In genomic region chr13:18309024-18309423, GRCm38 (mm10) we compare ENCODE assay signal across 23 mouse cellular contexts.
A peak's percentile ranks its signal among the peaks of the same experiment; 100 is the strongest.
DNase-seq lines count a peak whose midpoint lies in the region; ATAC-seq lines count a peak whose summit lies in the region.
"Had no signal": no experiment of that assay in that cellular context is flagged by ENCODE, and none has a peak within 500 bp of the region (broad histone marks: within the 10 kb centered on the region; RNA-seq: fewer than 3 reads in every experiment).

No protein-coding gene starts in this region.

- 59% methylated on average over 7 of the region's 7 CpGs for WGBS in limb, embryonic 15.5 days
- 82% methylated on average over 7 of the region's 7 CpGs for WGBS in limb, embryonic 10.5 days
- WGBS in hindbrain, embryonic 16.5 days, result 33% methylated on average over 7 of the region's 7 CpGs
- WGBS in midbrain, embryonic 14.5 days, result 43% methylated on average over 7 of the region's 7 CpGs

- no peak overlapping the region for H3K4me2 ChIP-seq in limb, embryonic 15.5 days
- peak overlapping the region; percentile 17; the same call in 1 of the 2 replicates for H3K4me2 ChIP-seq in hindbrain, embryonic 16.5 days (ENCODE audit: low read length)
- H3K4me2 ChIP-seq in midbrain, embryonic 14.5 days (ENCODE audit: low read length), result no peak overlapping the region
- H3K4me2 ChIP-seq: embryonic facial prominence, embryonic 12.5 days; forebrain, embryonic 15.5 days; intestine, embryonic 15.5 days; liver, embryonic 11.5 days had no signal

- H3K9me3 ChIP-seq in limb, embryonic 15.5 days, result no peaks in the 10 kb centered on the region
- H3K9me3 ChIP-seq in limb, embryonic 10.5 days (replicated peaks), result no peaks in the 10 kb centered on the region
- H3K9me3 ChIP-seq in hindbrain, embryonic 16.5 days (ENCODE audit: control insufficient read depth, low read length), result no peaks in the 10 kb centered on the region
- no peaks in the 10 kb centered on the region for H3K9me3 ChIP-seq in midbrain, embryonic 14.5 days (ENCODE audit: control insufficient read depth, low read length)
- H3K9me3 ChIP-seq: embryonic facial prominence, embryonic 12.5 days; forebrain, embryonic 15.5 days; intestine, embryonic 15.5 days had no signal

- H3K36me3 ChIP-seq in limb, embryonic 15.5 days, result no peaks in the 10 kb centered on the region
- H3K36me3 ChIP-seq in limb, embryonic 10.5 days, result no peaks in the 10 kb centered on the region
- no peaks in the 10 kb centered on the region for H3K36me3 ChIP-seq in hindbrain, embryonic 16.5 days (ENCODE audit: control insufficient read depth, insufficient read depth, low read length)
- no peaks in the 10 kb centered on the region for H3K36me3 ChIP-seq in midbrain, embryonic 14.5 days (ENCODE audit: control insufficient read depth, insufficient read depth, low read length)
- H3K36me3 ChIP-seq: embryonic facial prominence, embryonic 12.5 days; forebrain, embryonic 15.5 days; intestine, embryonic 15.5 days had no signal

- H3K4me3 ChIP-seq in limb, embryonic 15.5 days, result no peak overlapping the region
- no peak overlapping the region for H3K4me3 ChIP-seq in limb, embryonic 10.5 days
- no peak overlapping the region for H3K4me3 ChIP-seq in hindbrain, embryonic 16.5 days (ENCODE audit: low read length)
- H3K4me3 ChIP-seq in midbrain, embryonic 14.5 days (replicated peaks; ENCODE audit: low read depth, low read length), result no peak overlapping the region
- H3K4me3 ChIP-seq: embryonic facial prominence, embryonic 12.5 days; erythroblast, embryonic 14.5 days; forebrain, embryonic 15.5 days; intestine, embryonic 15.5 days; layer of hippocampus, adult 2 months had no signal

- no peak for DNase-seq in limb, embryonic 10.5 days (ENCODE audit: low spot score)
- DNase-seq in midbrain, embryonic 14.5 days, result peak; percentile 58
- DNase-seq in spleen, postnatal 10 days (ENCODE audit: low spot score in 2 of 2), result no peak
- DNase-seq in heart, postnatal 14 days, result no peak
- DNase-seq in gastrocnemius, postnatal 10 days, result no peak
- DNase-seq: adrenal gland, postnatal 10 days; cerebellum, adult 2 months; cerebellum, postnatal 25 days; gastrocnemius, postnatal 25 days; heart, postnatal 4 days; kidney, adult 8-10 months; kidney, postnatal 10 days; liver, postnatal 0 days; thymus, postnatal 25 days had no signal

- peaks cover 7% of the 10 kb centered on the region; the same call in 1 of the 2 replicates for H3K4me1 ChIP-seq in limb, embryonic 15.5 days
- H3K4me1 ChIP-seq in limb, embryonic 10.5 days, result no peaks in the 10 kb centered on the region
- H3K4me1 ChIP-seq in hindbrain, embryonic 16.5 days (ENCODE audit: control insufficient read depth, insufficient read depth, low read depth, low read length), result no peaks in the 10 kb centered on the region; the same call in 1 of the 2 replicates
- peaks cover 6% of the 10 kb centered on the region; the same call in 1 of the 2 replicates for H3K4me1 ChIP-seq in midbrain, embryonic 14.5 days (ENCODE audit: control insufficient read depth, insufficient read depth, low read length)
- H3K4me1 ChIP-seq: embryonic facial prominence, embryonic 12.5 days; intestine, embryonic 15.5 days had no signal

- no peak overlapping the region for H3K9ac ChIP-seq in limb, embryonic 15.5 days
- H3K9ac ChIP-seq in hindbrain, embryonic 16.5 days (ENCODE audit: low read depth, low read length), result no peak overlapping the region
- no peak overlapping the region for H3K9ac ChIP-seq in midbrain, embryonic 14.5 days (replicated peaks; ENCODE audit: low read length)
- H3K9ac ChIP-seq: embryonic facial prominence, embryonic 12.5 days; forebrain, embryonic 15.5 days; intestine, embryonic 15.5 days; liver, postnatal 0 days had no signal

- no peak for ATAC-seq in limb, embryonic 15.5 days (ENCODE audit: insufficient number of reproducible peaks, low FRiP score, low TSS enrichment, low read depth)
- ATAC-seq in hindbrain, embryonic 16.5 days, result peak; percentile 76; the same call in 1 of the 2 replicates
- peak; percentile 36; the same call in 1 of the 2 replicates for ATAC-seq in midbrain, embryonic 14.5 days (ENCODE audit: low FRiP score, low TSS enrichment)
- ATAC-seq: forebrain, embryonic 15.5 days; intestine, embryonic 15.5 days; liver, postnatal 0 days; lung, postnatal 0 days had no signal

- H3K27ac ChIP-seq in limb, embryonic 15.5 days, result 0 out of 2 replicates have a peak overlapping the region, but pooled peaks have one; percentile 9
- no peak overlapping the region for H3K27ac ChIP-seq in limb, embryonic 10.5 days
- no peak overlapping the region for H3K27ac ChIP-seq in hindbrain, embryonic 16.5 days (ENCODE audit: low read depth, low read length)
- no peak overlapping the region for H3K27ac ChIP-seq in midbrain, embryonic 14.5 days (replicated peaks; ENCODE audit: low read depth, low read length)
- H3K27ac ChIP-seq: embryonic facial prominence, embryonic 12.5 days; forebrain, embryonic 15.5 days; intestine, embryonic 15.5 days; layer of hippocampus, adult 2 months had no signal

- intact Hi-C loops in heart, postnatal 14 days (cut with DNase I), result no loop called here

- H3K27me3 ChIP-seq in limb, embryonic 15.5 days, result no peaks in the 10 kb centered on the region
- no peaks in the 10 kb centered on the region for H3K27me3 ChIP-seq in limb, embryonic 10.5 days (ENCODE audit: low read depth, poor library complexity, severe bottlenecking)
- H3K27me3 ChIP-seq in hindbrain, embryonic 16.5 days (replicated peaks; ENCODE audit: control insufficient read depth, insufficient read depth, low read length), result no peaks in the 10 kb centered on the region
- no peaks in the 10 kb centered on the region for H3K27me3 ChIP-seq in midbrain, embryonic 14.5 days (ENCODE audit: control insufficient read depth, insufficient read depth, low read length)
- H3K27me3 ChIP-seq: embryonic facial prominence, embryonic 12.5 days; forebrain, embryonic 15.5 days; intestine, embryonic 15.5 days had no signal
